Mouse (Mus musculus): ENCODE data around the gene Mansc1. TPM values are rescaled to one million over a fixed set of nuclear protein-coding genes. Genes with fewer than 3 reads are reported as not detected.

Gene Mansc1
- polyA plus RNA-seq, 1 experiment, result 0.59 TPM

GRCm38 (mm10) chr6:134620846-134621551 lies 11.3 kb downstream of the Mansc1 start:
- H3K4me3 ChIP-seq (ENCODE audit: control insufficient read depth, low read depth, low read length), result no peak overlapping the region
- H3K27ac ChIP-seq (ENCODE audit: control insufficient read depth, insufficient read depth, low read depth, low read length), result no peak overlapping the region
- TF ChIP-seq POLR2A (IDR thresholded peaks at IDR 0.05; ENCODE audit: control insufficient read depth, low read depth, low read length) (no peak), CTCF (IDR thresholded peaks at IDR 0.05; ENCODE audit: control insufficient read depth, insufficient read depth, insufficient replicate concordance, low read depth, low read length) (peak; percentile 56; the same call in 1 of the 2 replicates)
- no peaks in the 10 kb centered on the region for H3K36me3 ChIP-seq (ENCODE audit: control insufficient read depth, insufficient read depth, low read length)
- peaks cover 3% of the 10 kb centered on the region for H3K4me1 ChIP-seq (ENCODE audit: control insufficient read depth, insufficient read depth, low read length)
- no peaks in the 10 kb centered on the region for H3K27me3 ChIP-seq (ENCODE audit: control insufficient read depth, insufficient read depth, low read length)

DNA sequence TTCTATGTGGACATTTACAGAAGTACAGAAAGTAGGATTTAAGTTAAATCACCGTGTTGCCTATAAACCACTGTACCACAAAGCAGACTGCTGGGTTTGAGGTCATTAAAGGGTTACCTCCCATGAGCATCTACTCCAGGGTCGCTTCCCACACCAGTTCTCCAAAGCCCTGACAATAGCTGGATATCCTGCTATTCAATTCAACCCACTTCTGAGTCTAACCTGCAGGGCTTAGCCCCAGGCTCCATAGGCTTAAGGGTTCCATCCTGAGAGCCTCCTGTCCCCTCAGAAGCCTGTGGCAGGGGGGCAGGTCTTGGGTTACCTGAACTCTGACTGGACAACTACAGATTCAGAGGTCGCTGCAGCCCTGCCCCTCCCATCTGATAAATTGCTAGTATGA lies 12.2 kb downstream of the Mansc1 start:
- no peaks in the 10 kb centered on the region for H3K27me3 ChIP-seq (ENCODE audit: control insufficient read depth, insufficient read depth, low read length)
- H3K36me3 ChIP-seq (ENCODE audit: control insufficient read depth, insufficient read depth, low read length), result no peaks in the 10 kb centered on the region
- no peak overlapping the region for H3K27ac ChIP-seq (ENCODE audit: control insufficient read depth, insufficient read depth, low read depth, low read length)
- H3K4me1 ChIP-seq (ENCODE audit: control insufficient read depth, insufficient read depth, low read length), result no peaks in the 10 kb centered on the region
- peak overlapping the region; percentile 51 for H3K4me3 ChIP-seq (ENCODE audit: control insufficient read depth, low read depth, low read length)
- TF ChIP-seq CTCF (IDR thresholded peaks at IDR 0.05; ENCODE audit: control insufficient read depth, insufficient read depth, insufficient replicate concordance, low read depth, low read length) (no peak), POLR2A (IDR thresholded peaks at IDR 0.05; ENCODE audit: control insufficient read depth, low read depth, low read length) (no peak)

- Histone ChIP-seq H3K27me3 (ENCODE audit: control insufficient read depth, insufficient read depth, low read length) (no peaks in the 10 kb centered on the region), H3K36me3 (ENCODE audit: control insufficient read depth, insufficient read depth, low read length) (no peaks in the 10 kb centered on the region), H3K4me3 (ENCODE audit: control insufficient read depth, low read depth, low read length) (no peak overlapping the region), H3K4me1 (ENCODE audit: control insufficient read depth, insufficient read depth, low read length) (no peaks in the 10 kb centered on the region), H3K27ac (ENCODE audit: control insufficient read depth, insufficient read depth, low read depth, low read length) (no peak overlapping the region)
- TF ChIP-seq POLR2A (IDR thresholded peaks at IDR 0.05; ENCODE audit: control insufficient read depth, low read depth, low read length), result no peak
- TF ChIP-seq CTCF (IDR thresholded peaks at IDR 0.05; ENCODE audit: control insufficient read depth, insufficient read depth, insufficient replicate concordance, low read depth, low read length), result peak; percentile 10; the same call in 1 of the 2 replicates
These were observed 14.7 kb downstream of the Mansc1 start for GRCm38 (mm10) chr6:134617589-134617988.

- no peaks in the 10 kb centered on the region for H3K27me3 ChIP-seq (ENCODE audit: control insufficient read depth, insufficient read depth, low read length)
- H3K4me1 ChIP-seq (ENCODE audit: control insufficient read depth, insufficient read depth, low read length), result no peaks in the 10 kb centered on the region
- no peak overlapping the region for H3K27ac ChIP-seq (ENCODE audit: control insufficient read depth, insufficient read depth, low read depth, low read length)
- no peak overlapping the region for H3K4me3 ChIP-seq (ENCODE audit: control insufficient read depth, low read depth, low read length)
- TF ChIP-seq POLR2A (IDR thresholded peaks at IDR 0.05; ENCODE audit: control insufficient read depth, low read depth, low read length), result no peak
- peak; percentile 92 for TF ChIP-seq CTCF (IDR thresholded peaks at IDR 0.05; ENCODE audit: control insufficient read depth, insufficient read depth, insufficient replicate concordance, low read depth, low read length)
- no peaks in the 10 kb centered on the region for H3K36me3 ChIP-seq (ENCODE audit: control insufficient read depth, insufficient read depth, low read length)
These were observed 17.3 kb downstream of the Mansc1 start for GRCm38 (mm10) chr6:134614723-134615648.

DNA sequence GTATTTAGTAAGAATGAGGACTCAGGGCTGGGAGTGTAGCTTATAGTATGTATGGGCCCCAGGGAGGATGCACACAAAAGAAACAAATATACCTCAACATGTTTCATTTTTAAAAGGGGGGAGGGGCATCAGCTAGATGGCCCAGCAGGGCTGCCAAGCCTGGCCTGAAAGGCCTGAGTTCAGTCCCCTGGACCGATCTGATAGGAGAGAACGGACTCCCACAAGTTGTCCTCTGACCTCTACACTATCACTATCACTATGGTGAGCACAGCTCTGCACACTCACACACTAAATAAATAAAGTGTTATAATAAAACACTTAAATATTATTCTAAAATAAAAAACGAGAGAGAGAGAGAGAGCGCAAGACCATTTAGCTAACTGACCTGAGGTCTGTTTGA lies 18.0 kb downstream of the Mansc1 start:
- no peaks in the 10 kb centered on the region for H3K27me3 ChIP-seq (ENCODE audit: control insufficient read depth, insufficient read depth, low read length)
- no peaks in the 10 kb centered on the region for H3K36me3 ChIP-seq (ENCODE audit: control insufficient read depth, insufficient read depth, low read length)
- H3K27ac ChIP-seq (ENCODE audit: control insufficient read depth, insufficient read depth, low read depth, low read length), result no peak overlapping the region
- no peak overlapping the region for H3K4me3 ChIP-seq (ENCODE audit: control insufficient read depth, low read depth, low read length)
- no peaks in the 10 kb centered on the region for H3K4me1 ChIP-seq (ENCODE audit: control insufficient read depth, insufficient read depth, low read length)
- TF ChIP-seq CTCF (IDR thresholded peaks at IDR 0.05; ENCODE audit: control insufficient read depth, insufficient read depth, insufficient replicate concordance, low read depth, low read length) (no peak), POLR2A (IDR thresholded peaks at IDR 0.05; ENCODE audit: control insufficient read depth, low read depth, low read length) (no peak)

- no peaks in the 10 kb centered on the region for H3K4me1 ChIP-seq (ENCODE audit: control insufficient read depth, insufficient read depth, low read length)
- TF ChIP-seq POLR2A (IDR thresholded peaks at IDR 0.05; ENCODE audit: control insufficient read depth, low read depth, low read length), result no peak
- no peak for TF ChIP-seq CTCF (IDR thresholded peaks at IDR 0.05; ENCODE audit: control insufficient read depth, insufficient read depth, insufficient replicate concordance, low read depth, low read length)
- H3K4me3 ChIP-seq (ENCODE audit: control insufficient read depth, low read depth, low read length), result no peak overlapping the region
- no peaks in the 10 kb centered on the region for H3K36me3 ChIP-seq (ENCODE audit: control insufficient read depth, insufficient read depth, low read length)
- no peak overlapping the region for H3K27ac ChIP-seq (ENCODE audit: control insufficient read depth, insufficient read depth, low read depth, low read length)
- H3K27me3 ChIP-seq (ENCODE audit: control insufficient read depth, insufficient read depth, low read length), result no peaks in the 10 kb centered on the region
These were observed 20.4 kb downstream of the Mansc1 start for GRCm38 (mm10) chr6:134611896-134612295.

DNA sequence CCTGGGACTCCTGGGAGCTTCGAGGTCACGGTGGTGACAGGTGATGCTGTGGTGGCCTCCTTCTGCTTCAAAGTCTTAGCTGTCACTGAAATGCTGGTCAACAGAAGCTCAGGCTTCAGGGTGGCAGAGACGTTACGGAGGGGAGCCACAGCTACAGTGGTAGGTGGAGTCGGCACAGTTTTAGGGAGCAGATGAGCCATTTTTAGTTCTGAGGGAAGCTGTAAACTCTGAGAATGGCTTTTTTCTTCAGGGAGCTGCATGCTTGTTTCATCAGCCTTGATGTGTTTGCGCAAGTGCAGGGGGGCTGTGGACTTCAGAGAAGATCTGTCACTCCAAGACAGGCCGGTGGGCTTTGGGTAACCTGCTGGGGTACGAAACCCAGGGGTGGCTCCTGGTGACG lies 21.9 kb downstream of the Mansc1 start:
- no peaks in the 10 kb centered on the region for H3K4me1 ChIP-seq (ENCODE audit: control insufficient read depth, insufficient read depth, low read length)
- H3K27ac ChIP-seq (ENCODE audit: control insufficient read depth, insufficient read depth, low read depth, low read length), result no peak overlapping the region
- TF ChIP-seq POLR2A (IDR thresholded peaks at IDR 0.05; ENCODE audit: control insufficient read depth, low read depth, low read length) (no peak), CTCF (IDR thresholded peaks at IDR 0.05; ENCODE audit: control insufficient read depth, insufficient read depth, insufficient replicate concordance, low read depth, low read length) (no peak)
- no peaks in the 10 kb centered on the region for H3K27me3 ChIP-seq (ENCODE audit: control insufficient read depth, insufficient read depth, low read length)
- no peaks in the 10 kb centered on the region for H3K36me3 ChIP-seq (ENCODE audit: control insufficient read depth, insufficient read depth, low read length)
- no peak overlapping the region for H3K4me3 ChIP-seq (ENCODE audit: control insufficient read depth, low read depth, low read length)

Measured in testis, adult 2 months (tissue).